Mouse (Mus musculus) c-Kit-negative CD71-positive TER-119-positive erythroid progenitor cells, embryonic 14.5 days (primary cell): ENCODE data around the gene 4931414P19Rik.

Experiments used
- DNase-seq: peaks from one replicate; pipeline ENCODE4 v3.0.0-alpha.2; 2013; ENCODE audit warnings: low read depth, low spot score

The 4931414P19Rik gene

GRCm38 (mm10) chr14:54605752-54606321, at the start of gene 4931414P19Rik:
Gene 4931414P19Rik (minus strand): TSS chr14:54605993.
- DNase-seq: peak; percentile 69

GRCm38 (mm10) chr14:54653496-54653895, 47.7 kb upstream of the 4931414P19Rik start:
- peak; percentile 68 for DNase-seq

DNA sequence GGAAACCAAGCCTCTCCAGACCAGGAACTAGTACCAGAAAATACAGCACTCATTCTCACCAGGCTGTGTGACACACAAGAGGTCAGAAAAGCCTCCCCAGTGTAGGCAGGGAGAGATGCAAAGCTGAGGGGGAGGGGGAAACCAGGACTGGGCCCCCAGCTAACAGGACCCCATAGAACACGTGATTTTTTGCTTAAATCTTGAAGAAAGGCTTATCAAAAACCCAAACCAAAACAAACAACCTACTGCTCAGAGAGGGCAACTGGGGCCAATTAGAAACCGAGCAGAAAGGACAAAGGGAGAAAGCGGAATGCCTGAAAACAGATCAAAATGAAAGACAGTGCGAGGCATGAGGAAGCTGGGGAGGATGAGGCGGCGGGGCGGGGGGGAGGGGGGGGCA, 47.0 kb upstream of the 4931414P19Rik start:
- DNase-seq: no peak

GRCm38 (mm10) chr14:54651556-54651955, 45.8 kb upstream of the 4931414P19Rik start:
- DNase-seq: no peak

DNA sequence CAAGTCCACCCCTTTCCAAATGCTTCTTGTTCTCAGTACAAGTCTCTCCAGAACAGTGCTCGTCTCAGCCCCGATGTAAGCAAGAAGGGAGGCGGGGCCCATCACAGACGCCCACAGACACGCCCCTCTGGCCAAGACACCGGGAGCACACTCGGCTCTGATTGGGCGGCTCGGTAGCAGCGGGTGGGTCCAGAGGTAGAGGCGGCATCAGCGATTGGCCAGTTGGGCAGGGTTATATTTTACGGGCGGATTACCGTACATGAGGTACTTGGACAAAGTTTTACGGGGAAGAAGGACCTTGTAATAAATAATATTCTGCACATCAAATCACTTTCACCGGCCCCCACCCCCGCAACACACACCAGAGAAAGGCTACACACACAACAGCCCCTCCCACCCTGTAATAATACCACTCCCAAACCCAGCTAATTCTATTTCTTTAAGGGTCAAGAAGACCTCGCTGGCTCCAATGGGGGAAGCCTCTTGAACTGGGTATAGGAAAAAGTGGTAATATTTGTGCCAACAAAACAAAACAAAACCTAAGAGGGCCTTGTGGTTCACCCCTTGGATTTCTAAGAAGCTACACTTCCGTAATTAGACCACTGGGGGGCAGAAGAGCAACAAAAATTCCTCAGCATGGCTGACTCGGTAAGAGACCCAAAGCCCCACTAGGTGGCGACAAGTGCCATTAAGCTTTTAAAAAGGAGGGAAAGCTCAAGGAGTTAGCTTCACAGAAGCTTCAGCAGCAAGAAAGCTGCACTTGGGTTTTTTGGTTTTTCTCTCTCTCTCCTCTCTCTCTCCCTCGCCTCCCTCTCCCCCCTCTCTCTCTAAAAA, 45.0 kb upstream of the 4931414P19Rik start:
- DNase-seq: peak; percentile 89

GRCm38 (mm10) chr14:54647900-54648299, 42.1 kb upstream of the 4931414P19Rik start:
- DNase-seq: no peak

GRCm38 (mm10) chr14:54646898-54647636, 41.3 kb upstream of the 4931414P19Rik start:
- DNase-seq: no peak

- DNase-seq: no peak
These were observed 40.7 kb upstream of the 4931414P19Rik start for GRCm38 (mm10) chr14:54646455-54646854.

DNA sequence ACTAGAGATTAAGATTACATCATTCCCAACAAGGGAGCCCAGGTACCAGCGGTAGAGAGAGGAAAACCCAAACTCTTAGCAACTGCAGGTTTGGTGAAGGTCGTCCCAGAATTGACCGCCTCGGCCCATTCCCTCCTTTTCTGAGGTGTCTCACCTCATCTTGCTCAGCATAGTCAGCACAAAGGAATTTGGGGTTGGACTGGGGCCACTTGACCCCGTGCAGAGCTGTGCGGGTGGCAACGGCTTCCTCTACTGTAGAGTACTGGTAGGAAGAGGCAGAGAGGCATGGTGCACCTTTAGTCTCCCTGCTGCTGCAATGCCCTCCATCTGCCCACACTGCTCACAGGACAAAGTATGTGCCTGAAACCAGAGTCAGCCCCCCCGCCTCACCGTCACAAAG, 38.5 kb upstream of the 4931414P19Rik start:
- no peak for DNase-seq

DNA sequence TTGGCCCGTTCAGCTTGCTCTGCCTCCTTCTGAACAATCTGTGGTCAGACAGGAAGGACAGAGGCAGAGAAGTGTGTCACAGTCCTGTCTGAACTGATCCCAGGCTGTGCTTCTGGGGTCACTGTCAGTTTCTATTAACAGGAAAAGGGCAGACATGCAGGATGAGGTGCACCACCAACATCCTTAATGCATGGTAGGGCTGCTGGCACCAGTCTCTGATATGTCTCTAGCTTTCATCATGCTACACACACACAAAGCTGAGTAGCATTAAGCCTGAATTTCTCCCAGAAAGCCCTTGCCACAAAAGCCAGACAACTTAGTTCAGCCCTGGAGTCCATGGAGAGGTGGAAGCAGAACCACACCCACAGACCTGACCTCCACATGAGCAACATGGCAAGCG, 37.2 kb upstream of the 4931414P19Rik start:
- no peak for DNase-seq

- DNase-seq: no peak
These were observed 36.6 kb upstream of the 4931414P19Rik start for GRCm38 (mm10) chr14:54642224-54642944.

DNA sequence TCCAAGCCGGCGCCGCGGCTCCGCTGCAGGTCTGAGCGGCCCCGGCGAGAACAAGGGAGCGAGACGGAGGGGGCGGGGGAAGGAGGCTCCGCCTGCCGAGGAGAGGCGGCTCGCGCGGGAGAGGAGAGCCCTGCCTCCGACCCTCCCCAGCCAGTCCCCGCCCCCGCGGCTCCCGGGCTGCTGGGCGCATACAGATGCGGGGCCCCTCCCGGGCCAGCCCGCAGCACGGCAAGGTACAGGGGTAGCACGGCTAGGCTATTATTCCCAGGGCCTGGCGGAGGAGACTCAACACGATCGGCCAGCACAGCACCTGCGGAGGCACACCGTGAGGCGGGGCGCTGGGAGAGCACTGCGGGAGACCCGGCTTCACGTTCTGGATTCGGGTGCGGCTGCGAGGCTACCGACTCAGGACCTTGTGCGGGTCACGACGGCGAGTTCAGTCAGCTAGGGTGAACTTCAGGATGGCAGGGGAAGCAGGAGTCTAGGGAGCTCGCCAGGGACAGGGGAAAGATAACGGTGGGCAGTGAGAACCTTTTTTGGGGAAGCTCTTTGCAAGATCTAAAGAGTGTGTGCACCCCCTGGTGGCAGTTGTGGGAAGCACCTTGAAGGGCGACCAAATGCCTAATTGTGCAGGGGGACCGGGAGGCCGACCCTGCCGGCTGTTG, 35.6 kb upstream of the 4931414P19Rik start, which contains the start of gene Cdh24:
TSS of gene Cdh24 (minus strand) at position 60 of the 665 bp plus-strand sequence.
- peak; percentile 72 for DNase-seq

GRCm38 (mm10) chr14:54640946-54641304, 35.1 kb upstream of the 4931414P19Rik start, which contains the start of gene Gm17606:
Gene Gm17606 (plus strand): TSS chr14:54640952.
- DNase-seq: no peak

- DNase-seq: no peak
These were observed 34.3 kb upstream of the 4931414P19Rik start for GRCm38 (mm10) chr14:54640121-54640520.

GRCm38 (mm10) chr14:54638210-54638609, 32.4 kb upstream of the 4931414P19Rik start:
- DNase-seq: no peak

GRCm38 (mm10) chr14:54636954-54637353, 31.2 kb upstream of the 4931414P19Rik start:
- no peak for DNase-seq

GRCm38 (mm10) chr14:54634182-54634581, 28.4 kb upstream of the 4931414P19Rik start:
- DNase-seq: no peak

GRCm38 (mm10) chr14:54632252-54632651, 26.5 kb upstream of the 4931414P19Rik start:
- no peak for DNase-seq

DNA sequence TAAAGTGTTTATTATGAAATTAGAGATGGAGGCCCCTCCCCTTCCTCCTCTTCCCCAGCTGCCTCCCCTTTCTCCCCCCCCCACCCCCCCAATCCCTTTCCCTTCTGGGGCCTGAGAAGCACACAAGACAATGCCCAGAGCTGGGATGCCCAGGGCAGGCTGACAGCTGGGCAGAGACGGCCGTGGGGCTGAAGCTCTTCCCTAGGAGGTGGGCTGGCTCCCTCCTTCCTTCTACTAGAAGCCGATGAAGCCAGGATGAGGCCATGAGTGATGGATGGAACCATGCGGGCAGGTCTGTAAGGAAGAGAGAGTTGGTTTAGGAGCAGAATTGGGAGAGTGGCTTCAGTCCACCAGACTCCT, 25.4 kb upstream of the 4931414P19Rik start:
- DNase-seq: no peak

GRCm38 (mm10) chr14:54630583-54631239, 24.9 kb upstream of the 4931414P19Rik start:
- DNase-seq: no peak

GRCm38 (mm10) chr14:54629797-54630196, 24.0 kb upstream of the 4931414P19Rik start:
- DNase-seq: no peak
